Mouse (Mus musculus): ENCODE data around the gene Tmem252.

DNA sequence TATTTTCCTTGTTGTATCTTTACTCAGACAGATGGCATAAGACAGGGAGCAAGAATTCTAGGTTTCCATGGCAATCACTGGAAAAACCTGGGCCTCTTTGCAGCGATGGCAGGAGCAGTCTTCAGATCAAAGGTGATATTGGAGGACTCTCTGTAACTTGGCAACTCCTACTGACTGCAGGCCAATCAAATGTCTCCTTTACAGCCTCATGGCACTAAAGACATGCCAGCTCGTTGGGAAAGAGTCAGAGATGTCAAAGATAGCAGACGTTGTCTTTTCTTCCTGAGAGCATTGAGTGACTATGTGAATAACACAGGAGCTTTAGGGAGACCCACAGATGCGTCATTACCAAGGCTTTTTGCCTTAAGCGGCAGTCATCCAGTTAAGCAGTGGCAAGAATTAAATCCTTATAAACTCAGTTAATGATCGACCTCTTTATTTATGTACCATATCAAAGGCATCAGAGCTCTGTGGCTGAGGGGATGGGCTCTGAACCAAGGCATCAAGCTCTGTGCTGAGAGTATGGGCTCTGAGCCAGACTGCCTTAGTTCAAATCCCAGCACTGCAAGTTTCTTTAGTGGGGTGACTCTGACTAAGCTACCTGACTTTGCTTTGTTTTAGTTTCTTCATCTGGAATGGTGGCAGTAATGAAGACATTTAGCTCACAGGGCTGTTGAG is 21.3 kb upstream of the Tmem252 start:
- TF ChIP-seq CTCF (IDR thresholded peaks at IDR 0.05 in 2 of 3, conservative IDR thresholded peaks at IDR 0.05 in 1 of 3; ENCODE audit: control insufficient read depth in 1 of 3, insufficient read depth in 1 of 3, low read depth in 2 of 3, low read length in 3 of 3, poor library complexity in 1 of 3, severe bottlenecking in 1 of 3) = no peak
- TF ChIP-seq POLR2A (IDR thresholded peaks at IDR 0.05; ENCODE audit: control insufficient read depth in 1 of 2, insufficient read depth in 1 of 2, low read depth in 1 of 2, low read length in 2 of 2, poor library complexity in 1 of 2) = no peak
- no peak for TF ChIP-seq ZNF384 (IDR thresholded peaks at IDR 0.05; ENCODE audit: low read depth, low read length)
- TF ChIP-seq JUND (IDR thresholded peaks at IDR 0.05; ENCODE audit: low read depth, low read length) = no peak
- no peak for TF ChIP-seq USF1 (IDR thresholded peaks at IDR 0.05; ENCODE audit: low read depth, low read length)
- no peak for TF ChIP-seq MAFK (IDR thresholded peaks at IDR 0.05; ENCODE audit: borderline replicate concordance, low read depth, low read length)
- no peak for TF ChIP-seq EP300 (IDR thresholded peaks at IDR 0.05; ENCODE audit: low read depth in 1 of 2, low read length in 2 of 2)
- no peak for TF ChIP-seq GATA1 (IDR thresholded peaks at IDR 0.05; ENCODE audit: low read depth, low read length)
- TF ChIP-seq POLR2AphosphoS5 (IDR thresholded peaks at IDR 0.05; ENCODE audit: borderline replicate concordance, low read depth, low read length) = no peak
- no peak for TF ChIP-seq UBTF (IDR thresholded peaks at IDR 0.05; ENCODE audit: borderline replicate concordance, insufficient read depth, low read depth, low read length)
- no peak for TF ChIP-seq E2F4 (IDR thresholded peaks at IDR 0.05; ENCODE audit: borderline replicate concordance, low read depth, low read length)
- no peak for TF ChIP-seq BHLHE40 (IDR thresholded peaks at IDR 0.05; ENCODE audit: borderline replicate concordance, low read depth, low read length)
